14 mouse cellular contexts compared by ENCODE assay signal in the genomic region with DNA sequence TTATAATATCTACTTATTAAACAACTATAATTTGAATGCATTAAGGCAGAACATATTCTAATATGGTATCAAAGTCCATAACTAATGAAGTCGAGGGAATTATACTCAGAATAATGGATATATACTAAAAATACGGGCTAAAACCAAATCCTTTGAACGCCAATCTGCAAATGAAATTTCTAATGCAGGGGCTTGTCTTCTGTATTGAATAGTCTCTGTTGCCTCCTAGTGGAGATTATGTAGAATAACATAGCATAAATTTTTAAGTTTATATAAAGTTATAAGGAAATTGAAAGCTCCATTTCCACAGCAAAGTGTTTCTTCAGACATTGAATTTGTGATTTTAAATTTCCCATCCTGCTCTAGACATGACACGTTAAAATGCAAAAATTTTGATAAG.
DNase-seq lines count a peak whose midpoint lies in the region; ATAC-seq and TF ChIP-seq lines count a peak whose summit lies in the region.
"Had no signal": no experiment of that assay in that cellular context is flagged by ENCODE, and none has a peak within 500 bp of the region (broad histone marks: within the 10 kb centered on the region; RNA-seq: fewer than 3 reads in every experiment).

No protein-coding gene starts in this region.

- no peaks in the 10 kb centered on the region for H3K79me2 ChIP-seq in heart, adult 2 months (replicated peaks; ENCODE audit: control insufficient read depth, insufficient read depth, low read length)

- CTCF ChIA-PET in Patski (lab: Charles Lee) = interaction anchor here (1.8 kb wide), 1 partner anchor 13 kb away, joined by 5 read pairs; no protein-coding TSS in a partner anchor

- intact Hi-C loops in heart, adult 2 months (cut with DNase I) = loop anchor here (10.0 kb wide), 1 partner anchor 1261 kb away; no protein-coding TSS in a partner anchor

- in situ Hi-C loops in Patski (cut with MboI; ENCODE audit: low pct_unique_long_range_greater_than_20kb) = loop anchor here (10.0 kb wide), 1 partner anchor 1051 kb away; no protein-coding TSS in a partner anchor

- no peak overlapping the region for H3K27ac ChIP-seq in heart, adult 2 months
- H3K27ac ChIP-seq in heart, embryonic 10.5 days = no peak overlapping the region
- no peak overlapping the region for H3K27ac ChIP-seq in lung, postnatal 0 days (ENCODE audit: low read length)
- H3K27ac ChIP-seq in neural tube, embryonic 15.5 days (replicated peaks) = no peak overlapping the region
- H3K27ac ChIP-seq: neural tube, embryonic 12.5 days had no signal

- no peaks in the 10 kb centered on the region for H3K27me3 ChIP-seq in heart, adult 2 months (ENCODE audit: control insufficient read depth, insufficient read depth, low read length)
- H3K27me3 ChIP-seq in heart, embryonic 10.5 days (ENCODE audit: insufficient read depth, poor library complexity, severe bottlenecking) = no peaks in the 10 kb centered on the region
- no peaks in the 10 kb centered on the region for H3K27me3 ChIP-seq in lung, postnatal 0 days (replicated peaks; ENCODE audit: insufficient read depth, low read length)
- no peaks in the 10 kb centered on the region for H3K27me3 ChIP-seq in Patski
- H3K27me3 ChIP-seq in neural tube, embryonic 15.5 days (replicated peaks) = no peaks in the 10 kb centered on the region
- H3K27me3 ChIP-seq: neural tube, embryonic 12.5 days had no signal

- WGBS in heart, adult 2 months = 23% methylated on average over 4 of the region's 4 CpGs
- 36% methylated on average over 4 of the region's 4 CpGs for WGBS in heart, embryonic 10.5 days
- WGBS in lung, postnatal 0 days = 12% methylated on average over 4 of the region's 4 CpGs
- WGBS in neural tube, embryonic 15.5 days = 22% methylated on average over 4 of the region's 4 CpGs

- H3K36me3 ChIP-seq in heart, adult 2 months (ENCODE audit: control insufficient read depth, insufficient read depth, low read length) = no peaks in the 10 kb centered on the region
- peaks cover 59% of the 10 kb centered on the region for H3K36me3 ChIP-seq in heart, embryonic 10.5 days
- no peaks in the 10 kb centered on the region for H3K36me3 ChIP-seq in lung, postnatal 0 days (ENCODE audit: insufficient read depth, low read length)
- no peaks in the 10 kb centered on the region for H3K36me3 ChIP-seq in neural tube, embryonic 15.5 days
- H3K36me3 ChIP-seq: G1E; neural tube, embryonic 12.5 days had no signal

- no peak overlapping the region for H3K9ac ChIP-seq in heart, adult 2 months (ENCODE audit: low read depth, low read length)
- H3K9ac ChIP-seq in lung, postnatal 0 days (replicated peaks; ENCODE audit: low read depth) = no peak overlapping the region
- H3K9ac ChIP-seq in neural tube, embryonic 15.5 days (replicated peaks) = no peak overlapping the region
- H3K9ac ChIP-seq: neural tube, embryonic 12.5 days had no signal

- no peak for DNase-seq in heart, adult 2 months
- no peak for DNase-seq in heart, embryonic 10.5 days (ENCODE audit: low spot score)
- DNase-seq in lung, postnatal 0 days (ENCODE audit: low spot score) = peak; percentile 78
- no peak for DNase-seq in lung, postnatal 25 days (ENCODE audit: low spot score)
- DNase-seq in Patski (ENCODE audit: low read depth, low spot score) = no peak
- peak; percentile 28 for DNase-seq in naive thymus-derived CD4-positive, alpha-beta T cell, adult 2 months (ENCODE audit: low read depth)
- no peak for DNase-seq in frontal cortex, adult 2 months (ENCODE audit: extremely low spot score in 1 of 2, low spot score in 1 of 2)
- DNase-seq: adrenal gland, postnatal 10 days; lung, postnatal 36 days; right cerebral cortex, postnatal 4 days had no signal

- H3K9me3 ChIP-seq in heart, embryonic 10.5 days = no peaks in the 10 kb centered on the region
- no peaks in the 10 kb centered on the region for H3K9me3 ChIP-seq in lung, postnatal 0 days (ENCODE audit: low read length)
- H3K9me3 ChIP-seq in neural tube, embryonic 15.5 days (replicated peaks) = no peaks in the 10 kb centered on the region
- H3K9me3 ChIP-seq: G1E; neural tube, embryonic 12.5 days had no signal

- H3K4me1 ChIP-seq in heart, adult 2 months (ENCODE audit: control insufficient read depth, insufficient read depth, low read length) = no peaks in the 10 kb centered on the region
- H3K4me1 ChIP-seq in heart, embryonic 10.5 days = no peaks in the 10 kb centered on the region
- no peaks in the 10 kb centered on the region for H3K4me1 ChIP-seq in lung, postnatal 0 days (ENCODE audit: insufficient read depth, low read depth, low read length)
- H3K4me1 ChIP-seq in neural tube, embryonic 15.5 days = no peaks in the 10 kb centered on the region
- H3K4me1 ChIP-seq: neural tube, embryonic 12.5 days had no signal

- TF ChIP-seq CTCF in heart, adult 2 months (IDR thresholded peaks at IDR 0.05) = peak; percentile 83
- TF ChIP-seq CTCF in lung, postnatal 0 days (IDR thresholded peaks at IDR 0.05) = peak; percentile 66
- peak; percentile 45 for TF ChIP-seq CTCF in Patski (IDR thresholded peaks at IDR 0.05)

- TF ChIP-seq POLR2A in heart, adult 2 months (IDR thresholded peaks at IDR 0.05; ENCODE audit: insufficient read depth, low read depth, low read length) = no peak

- H3K4me2 ChIP-seq in lung, postnatal 0 days (replicated peaks; ENCODE audit: low read depth, low read length) = no peak overlapping the region
- no peak overlapping the region for H3K4me2 ChIP-seq in neural tube, embryonic 15.5 days
- H3K4me2 ChIP-seq: neural tube, embryonic 12.5 days had no signal

- TF ChIP-seq EP300 in heart, adult 2 months (IDR thresholded peaks at IDR 0.05; ENCODE audit: insufficient read depth, low read depth, low read length) = no peak
- no peak for TF ChIP-seq EP300 in lung, postnatal 0 days (IDR thresholded peaks at IDR 0.05)

- H3K4me3 ChIP-seq in heart, adult 2 months = no peak overlapping the region
- no peak overlapping the region for H3K4me3 ChIP-seq in heart, embryonic 10.5 days
- H3K4me3 ChIP-seq in lung, postnatal 0 days (ENCODE audit: low read depth, low read length) = no peak overlapping the region
- H3K4me3 ChIP-seq in neural tube, embryonic 15.5 days (replicated peaks) = no peak overlapping the region
- H3K4me3 ChIP-seq: neural tube, embryonic 12.5 days had no signal

- ATAC-seq in lung, postnatal 0 days = no peak
- no peak for ATAC-seq in Patski
- ATAC-seq in neural tube, embryonic 15.5 days (ENCODE audit: low FRiP score) = no peak
- ATAC-seq: hindbrain, embryonic 16.5 days had no signal

- POLR2A ChIA-PET in Patski (lab: Charles Lee) = no interaction called here

Comparison
In these comparisons a context has a peak if more than half of its experiments do, and no peak if none do; other contexts are left out.
1. DNase-seq: peak in lung, postnatal 0 days (single experiment) and naive thymus-derived CD4-positive, alpha-beta T cell, adult 2 months (single experiment); none in heart, adult 2 months (0 of 2), heart, embryonic 10.5 days (single experiment), lung, postnatal 25 days (single experiment), Patski (single experiment) and frontal cortex, adult 2 months (0 of 2).
2. Peak in every context shown above with its lines, with median percentiles within 50 percentile points of each other: CTCF ChIP-seq.